Mouse (Mus musculus): ENCODE data around the gene Serp2. TPM values are rescaled to one million over a fixed set of nuclear protein-coding genes. Genes with fewer than 3 reads are reported as not detected.

The Serp2 gene
- polyA plus RNA-seq (2017; shearing (Covaris generic)) = 9.7 TPM

GRCm38 (mm10) chr14:76556852-76557208 lies at the start of gene Serp2:
TSS of gene Serp2 (minus strand) at chr14:76556889.

Other genes with a start within 250 kb of the Serp2 start
- gene Tsc22d1, start 141.9 kb downstream of the Serp2 start, polyA plus RNA-seq (2017; shearing (Covaris generic)) = 27.3 TPM